In genomic region chr3:36943706-36944105, GRCm38 (mm10) we compare ENCODE assay signal across 14 mouse cellular contexts.
"Had no signal": no experiment of that assay in that cellular context is flagged by ENCODE, and none has a peak within 500 bp of the region (broad histone marks: within the 10 kb centered on the region; RNA-seq: fewer than 3 reads in every experiment).

No protein-coding gene starts in this region.

- ATAC-seq: liver, postnatal 0 days; midbrain, embryonic 13.5 days; midbrain, embryonic 15.5 days had no signal

- H3K27ac ChIP-seq: liver, embryonic 15.5 days; macrophage; midbrain, embryonic 13.5 days; midbrain, embryonic 15.5 days; neural tube, embryonic 12.5 days had no signal

- H3K4me3 ChIP-seq: liver, embryonic 15.5 days; megakaryocyte, embryonic 14.5 days; midbrain, embryonic 13.5 days; midbrain, embryonic 15.5 days; neural tube, embryonic 12.5 days had no signal

- H3K4me1 ChIP-seq: liver, embryonic 15.5 days; midbrain, embryonic 13.5 days; midbrain, embryonic 15.5 days; neural tube, embryonic 12.5 days had no signal

- H3K9ac ChIP-seq: liver, embryonic 15.5 days; liver, postnatal 0 days; lung, embryonic 14.5 days; midbrain, embryonic 13.5 days; midbrain, embryonic 15.5 days; neural tube, embryonic 12.5 days had no signal

- H3K9me3 ChIP-seq: liver, embryonic 15.5 days; megakaryocyte, embryonic 14.5 days; midbrain, embryonic 13.5 days; midbrain, embryonic 15.5 days; neural tube, embryonic 12.5 days had no signal

- DNase-seq: liver, postnatal 0 days; lung, embryonic 14.5 days; lung, postnatal 10 days; lung, postnatal 36 days; right cerebral cortex, postnatal 14 days; thymus, adult 18-20 months; thymus, postnatal 14 days; thymus, postnatal 36 days had no signal
